Mouse (Mus musculus): ENCODE data around the gene Kras.

Gene Kras

DNA sequence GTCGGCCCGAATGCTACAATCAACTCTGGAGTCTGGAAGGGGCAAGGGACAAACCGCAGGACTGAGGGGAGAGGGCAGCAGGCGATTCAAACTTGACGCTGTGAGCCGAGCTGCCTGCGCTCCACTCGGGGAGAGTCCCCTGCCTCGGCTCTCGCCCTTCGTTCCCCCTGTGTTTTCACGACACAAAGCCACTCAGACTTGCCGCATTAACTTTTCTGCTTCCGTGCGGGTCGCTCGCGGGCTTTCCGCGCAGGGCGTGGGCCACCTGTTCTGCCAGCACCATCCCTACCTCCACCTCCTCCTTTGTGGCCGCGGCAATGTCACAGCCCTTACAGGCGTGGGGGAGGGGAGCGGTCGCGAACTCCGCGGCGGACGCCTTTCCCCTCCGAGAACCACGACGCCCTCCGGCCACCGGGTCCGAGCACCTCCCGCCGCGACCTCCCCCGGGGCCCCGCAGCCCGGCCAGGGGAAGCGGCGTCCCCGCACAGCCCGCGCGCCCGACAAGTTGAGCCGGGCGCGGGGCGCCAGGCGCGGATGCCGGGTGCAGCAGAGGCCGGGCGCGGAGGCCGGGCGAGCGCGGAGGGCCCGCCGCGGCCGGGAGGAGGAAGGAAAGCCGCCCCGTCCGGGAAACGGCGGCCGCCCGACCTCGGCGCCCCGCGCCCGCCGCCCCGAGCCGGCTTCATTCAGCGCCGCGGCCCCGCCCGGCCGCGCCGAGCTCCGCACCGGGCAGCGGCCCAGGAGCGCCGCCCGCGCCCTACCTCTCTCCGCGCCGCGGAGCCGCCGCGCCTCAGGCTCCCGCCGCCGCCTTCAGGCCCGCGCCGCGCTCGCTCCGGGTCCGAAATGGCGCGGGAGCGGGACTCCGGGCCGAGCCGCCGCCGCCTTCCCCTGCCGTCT lies 501 bp downstream of the Kras start:
- peak; percentile 25 to 45 for DNase-seq (ENCODE audit: low spot score in 2 of 2)

DNA sequence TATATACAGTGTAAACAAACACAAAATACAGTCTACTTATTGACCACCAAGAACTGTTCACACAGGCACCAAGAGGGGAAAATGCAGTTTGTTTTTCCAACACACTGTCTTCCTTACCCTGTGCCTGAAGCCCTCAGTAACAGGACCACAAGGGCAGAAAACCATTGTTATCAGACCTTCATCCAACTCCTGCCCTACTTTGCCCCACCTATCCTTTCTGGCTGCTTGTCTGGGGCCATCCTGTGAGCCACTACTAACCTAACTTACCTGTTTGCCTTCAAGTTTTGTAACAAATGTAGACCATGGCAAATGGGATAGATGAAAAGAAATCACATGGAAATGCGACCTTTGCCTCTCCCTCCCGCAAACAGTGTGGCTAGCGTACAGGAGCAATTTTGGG lies 2.2 kb downstream of the Kras start:
- no peak for DNase-seq (ENCODE audit: low spot score in 2 of 2)

DNA sequence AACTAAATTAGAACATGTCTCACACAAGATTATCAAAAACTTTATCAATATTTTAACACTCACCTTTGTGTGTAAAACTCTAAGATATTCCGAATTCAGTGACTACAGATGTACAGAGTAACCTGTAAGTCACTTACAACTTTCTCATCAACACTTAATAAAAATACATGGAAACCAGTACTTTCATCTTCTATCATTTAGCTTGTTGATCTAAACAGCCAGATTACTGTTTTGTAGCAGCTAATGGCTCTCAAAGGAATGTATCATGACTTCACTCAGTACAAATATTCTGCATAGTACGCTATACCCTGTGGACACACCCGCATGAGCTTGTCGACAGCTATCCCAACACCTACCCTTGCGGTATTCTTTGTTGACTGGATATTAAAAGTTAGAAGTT lies 3.2 kb downstream of the Kras start:
- no peak for DNase-seq (ENCODE audit: low spot score in 2 of 2)

DNA sequence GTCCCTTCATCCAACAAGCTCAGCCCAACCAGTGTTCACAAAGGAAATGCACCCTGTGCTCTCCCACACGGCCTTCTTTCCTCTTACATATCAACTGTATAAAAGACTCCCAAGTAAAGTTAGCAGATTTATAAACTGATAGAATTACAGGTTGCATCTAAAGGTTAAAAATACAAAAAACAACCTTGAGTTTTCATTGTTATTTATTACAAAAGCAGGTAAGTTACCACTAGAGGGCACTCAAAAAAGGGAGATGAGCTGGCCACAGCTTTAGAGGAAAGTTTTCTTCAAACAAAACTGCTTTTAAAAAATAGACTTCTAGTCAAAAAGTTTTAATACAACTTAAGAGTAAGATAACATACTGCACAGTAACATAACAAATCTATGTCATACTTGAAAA lies 7.5 kb downstream of the Kras start:
- DNase-seq (ENCODE audit: low spot score in 2 of 2), result no peak

DNA sequence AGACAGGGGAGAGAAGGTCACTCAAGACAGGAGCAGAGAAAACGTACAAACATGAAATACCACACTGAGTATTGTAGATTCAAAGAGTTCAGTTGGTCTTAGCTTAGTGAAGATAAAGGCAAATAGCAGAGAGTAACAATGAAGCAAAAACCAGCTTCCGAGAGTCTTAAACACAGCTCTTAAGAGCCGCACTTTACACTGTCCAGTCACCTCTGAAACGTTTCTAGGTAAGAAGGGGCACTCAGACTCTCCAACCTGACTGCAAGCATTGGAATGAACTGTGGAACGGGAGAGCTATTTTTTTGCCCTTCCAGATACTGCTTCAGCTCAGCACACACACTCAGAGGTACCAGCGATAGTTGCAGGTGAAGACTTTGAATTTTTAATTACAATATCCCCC lies 9.8 kb downstream of the Kras start:
- DNase-seq (ENCODE audit: low spot score in 2 of 2), result no peak

DNA sequence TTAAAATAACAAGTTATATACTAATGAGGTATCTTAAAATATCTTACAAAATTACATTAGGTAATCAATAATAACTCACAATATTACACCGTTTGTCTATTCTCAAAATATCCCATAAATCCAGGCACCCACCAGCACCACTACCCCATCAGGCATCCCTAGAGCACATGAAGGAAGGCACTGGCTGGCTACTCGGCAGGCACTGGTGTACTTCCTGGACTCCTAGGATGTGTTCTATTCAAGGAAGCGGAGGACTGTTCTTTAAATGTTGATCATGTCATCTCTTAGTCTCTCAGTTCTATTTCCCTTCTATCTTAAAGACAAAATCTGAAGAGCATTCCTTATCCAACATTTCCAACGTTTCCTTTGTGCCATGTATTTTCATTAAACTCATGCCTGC lies 12.9 kb downstream of the Kras start:
- DNase-seq (ENCODE audit: low spot score in 2 of 2), result no peak

DNA sequence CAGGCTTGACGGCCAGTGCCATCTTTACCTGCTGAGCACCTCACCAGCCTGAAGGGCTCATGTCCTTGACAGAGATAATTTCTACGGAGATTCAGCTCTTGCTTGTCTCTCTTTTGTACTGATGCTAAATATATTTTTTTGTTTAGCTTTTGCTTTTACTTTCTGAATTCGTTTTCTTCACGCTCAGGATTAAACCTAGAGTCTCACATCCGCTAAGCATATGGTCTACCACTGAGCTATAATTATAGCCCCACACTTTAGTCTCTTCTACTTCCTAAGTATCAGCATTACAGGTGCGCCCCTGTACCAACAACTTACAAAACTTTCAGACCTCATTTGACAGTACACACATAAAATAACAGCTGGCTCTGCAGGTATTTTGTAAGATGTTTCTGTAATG lies 14.7 kb downstream of the Kras start:
- no peak for DNase-seq (ENCODE audit: low spot score in 2 of 2)

DNA sequence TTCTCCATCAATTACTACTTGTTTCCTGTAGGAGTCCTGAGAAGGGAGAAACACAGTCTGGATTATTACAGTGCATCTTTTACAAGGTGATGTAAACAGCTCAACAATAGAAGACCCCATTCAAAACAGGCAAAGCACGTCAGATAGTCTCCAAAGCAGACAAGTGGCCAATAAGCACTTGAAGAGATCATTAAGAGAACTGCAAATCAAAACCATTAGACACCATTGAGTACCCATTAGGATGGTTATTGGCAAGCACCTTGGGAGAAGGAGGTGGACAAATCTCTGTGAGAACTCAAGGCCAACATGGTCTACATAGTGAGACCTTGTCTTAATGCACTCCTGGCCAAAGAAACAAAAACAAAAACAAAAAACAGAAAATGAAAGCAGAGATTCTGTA lies 15.6 kb downstream of the Kras start:
- no peak for DNase-seq (ENCODE audit: low spot score in 2 of 2)

DNA sequence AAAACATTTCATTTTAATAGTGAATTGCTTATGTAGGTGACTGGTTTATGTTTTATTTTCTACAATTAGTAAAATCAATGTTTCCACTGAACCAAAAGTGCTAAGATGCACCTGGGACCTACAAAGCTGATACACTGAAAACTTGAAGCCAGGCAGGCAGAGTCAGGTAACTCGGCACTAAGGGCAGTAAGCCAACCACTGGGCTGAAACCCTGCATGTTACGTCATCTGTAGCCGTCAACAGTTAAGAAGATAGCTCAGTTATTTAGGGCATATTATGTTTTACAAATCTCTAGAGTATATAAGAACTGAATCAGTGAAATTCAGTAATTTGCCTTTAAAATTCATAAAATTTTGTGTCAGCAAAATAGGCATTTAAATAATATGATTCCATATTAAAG lies 23.7 kb downstream of the Kras start:
- no peak for DNase-seq (ENCODE audit: low spot score in 2 of 2)

DNA sequence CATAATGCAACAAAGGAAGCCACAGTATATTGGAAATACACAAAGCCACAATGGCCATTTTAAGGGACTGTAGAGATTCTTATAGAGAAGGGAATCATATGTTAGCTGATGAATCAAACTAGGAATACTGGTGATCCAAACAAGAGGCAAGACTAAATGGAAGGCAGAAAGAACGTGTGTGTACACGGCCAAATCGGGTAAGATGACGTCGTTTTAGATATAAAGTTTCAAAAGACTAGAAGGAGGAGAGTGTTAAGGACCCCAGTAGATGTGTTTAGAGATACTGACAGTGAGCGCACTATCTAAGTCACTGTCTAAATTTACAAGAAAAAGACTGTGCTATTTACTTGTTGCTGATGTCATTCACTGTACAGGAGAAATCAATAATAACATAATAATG lies 25.8 kb downstream of the Kras start:
- DNase-seq (ENCODE audit: low spot score in 2 of 2), result no peak

DNA sequence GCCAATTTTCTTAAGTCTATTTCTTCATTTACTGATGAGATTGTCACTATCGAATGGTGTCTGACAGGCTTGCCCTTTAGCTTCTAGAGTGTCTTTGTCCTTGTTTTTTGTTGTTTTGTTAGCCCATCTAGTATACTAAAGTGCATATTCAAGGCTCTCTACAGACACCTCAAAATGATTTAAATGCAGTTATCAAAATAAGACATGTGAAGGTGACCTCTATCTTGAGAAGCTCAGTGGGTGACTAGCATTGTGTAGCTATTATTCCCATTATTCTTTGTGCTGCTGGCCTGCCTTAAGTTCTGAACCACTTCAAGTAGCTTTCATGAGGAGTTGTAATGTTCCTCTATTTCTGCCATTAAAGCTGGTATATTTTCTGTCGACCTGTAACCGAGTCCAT lies 34.2 kb downstream of the Kras start:
- no peak for DNase-seq (ENCODE audit: low spot score in 2 of 2)

DNA sequence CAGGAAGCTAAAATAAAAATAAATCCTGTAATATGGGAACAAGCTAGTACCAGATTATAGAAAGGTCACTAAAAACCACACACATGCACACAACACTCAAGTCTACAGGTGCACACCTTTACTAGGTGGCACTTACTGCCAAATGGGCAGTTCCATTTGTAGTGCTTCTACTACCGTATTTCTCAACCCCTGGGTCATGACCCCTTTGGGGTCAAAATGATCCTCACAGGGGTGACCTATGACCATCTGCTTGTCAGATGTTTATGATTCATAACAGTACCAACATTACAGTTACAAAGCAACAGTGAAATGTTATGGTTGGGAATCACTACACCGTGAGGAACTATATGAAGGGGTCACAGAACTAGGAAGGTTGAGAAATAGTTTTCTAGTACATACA lies 36.1 kb downstream of the Kras start:
- no peak for DNase-seq (ENCODE audit: low spot score in 2 of 2)

DNA sequence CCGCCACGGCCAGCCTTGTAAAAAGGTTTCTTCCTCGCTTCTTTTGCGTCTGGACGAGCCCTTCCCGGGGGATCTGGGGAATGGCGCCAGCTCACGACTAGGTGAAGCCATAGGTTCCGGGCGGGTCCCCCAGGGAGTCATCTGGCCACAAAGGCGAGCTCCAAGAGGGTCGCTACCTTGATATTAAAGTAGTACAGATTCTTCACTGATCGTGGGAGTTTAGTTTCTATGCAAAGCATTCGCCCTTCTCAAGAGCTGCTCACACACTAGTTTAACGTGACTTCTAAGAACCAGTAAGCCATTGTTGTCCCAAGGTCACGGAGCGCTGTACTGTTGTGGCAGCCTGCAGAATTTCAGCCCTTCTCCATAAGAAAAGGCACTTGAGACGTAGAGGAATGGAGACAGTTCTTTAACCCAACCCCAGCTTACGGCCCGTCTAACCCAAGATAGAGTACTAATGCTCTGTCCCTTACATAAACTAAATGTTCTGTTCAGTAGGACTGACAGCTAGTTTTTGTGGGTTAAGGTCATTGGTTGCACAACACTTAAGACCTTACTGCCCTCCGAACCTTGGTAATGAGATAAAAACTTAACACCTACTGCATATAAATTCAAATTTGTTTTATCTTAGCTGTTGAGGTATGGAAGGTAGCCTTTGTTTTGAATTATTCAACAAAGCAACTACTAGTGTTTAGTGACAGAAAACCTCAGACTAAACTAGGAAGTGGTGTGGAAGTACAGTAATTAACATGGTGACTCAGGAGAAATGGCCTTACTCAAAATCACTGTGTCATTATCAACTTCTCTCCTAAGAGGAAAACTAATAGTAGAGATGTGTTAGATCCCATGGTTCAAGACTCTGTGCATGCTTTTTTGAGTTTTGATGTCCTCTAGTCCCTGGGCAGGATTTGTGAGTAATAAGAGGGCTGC lies 38.4 kb downstream of the Kras start:
- no peak for DNase-seq (ENCODE audit: low spot score in 2 of 2)

DNA sequence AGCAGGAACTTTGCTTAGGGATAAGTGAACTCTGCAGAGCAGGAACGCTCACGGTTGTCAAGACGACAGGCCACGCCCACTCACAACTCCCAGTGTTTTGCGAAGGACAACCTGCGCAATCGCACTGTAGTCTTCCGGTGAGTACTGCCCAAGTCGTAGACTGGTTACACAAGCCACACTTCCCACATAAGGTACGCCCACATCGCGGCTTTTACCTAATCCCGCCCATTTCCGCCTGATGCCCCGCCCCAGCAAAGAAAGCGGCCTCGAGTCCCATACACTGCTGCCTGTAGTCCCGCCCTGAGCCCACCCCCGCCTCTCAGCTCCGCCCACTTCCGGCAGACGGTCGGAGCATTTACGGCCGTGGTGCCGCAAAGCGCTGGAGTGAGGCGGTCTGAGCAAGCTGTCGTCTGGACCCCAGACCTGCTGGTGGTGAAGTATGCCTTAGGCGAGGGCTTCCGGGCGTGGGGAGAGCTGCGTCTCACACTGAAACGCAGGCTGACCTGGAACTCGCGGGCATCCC lies 39.2 kb downstream of the Kras start, which contains the start of the genes Casc1 and Etfrf1:
TSS of gene Casc1 (minus strand) at position 190 of the 523 bp plus-strand sequence.
TSS of gene Etfrf1 (plus strand) at position 319 of the 523 bp plus-strand sequence.
- peak; percentile 97 to 99 for DNase-seq (ENCODE audit: low spot score in 2 of 2)

DNA sequence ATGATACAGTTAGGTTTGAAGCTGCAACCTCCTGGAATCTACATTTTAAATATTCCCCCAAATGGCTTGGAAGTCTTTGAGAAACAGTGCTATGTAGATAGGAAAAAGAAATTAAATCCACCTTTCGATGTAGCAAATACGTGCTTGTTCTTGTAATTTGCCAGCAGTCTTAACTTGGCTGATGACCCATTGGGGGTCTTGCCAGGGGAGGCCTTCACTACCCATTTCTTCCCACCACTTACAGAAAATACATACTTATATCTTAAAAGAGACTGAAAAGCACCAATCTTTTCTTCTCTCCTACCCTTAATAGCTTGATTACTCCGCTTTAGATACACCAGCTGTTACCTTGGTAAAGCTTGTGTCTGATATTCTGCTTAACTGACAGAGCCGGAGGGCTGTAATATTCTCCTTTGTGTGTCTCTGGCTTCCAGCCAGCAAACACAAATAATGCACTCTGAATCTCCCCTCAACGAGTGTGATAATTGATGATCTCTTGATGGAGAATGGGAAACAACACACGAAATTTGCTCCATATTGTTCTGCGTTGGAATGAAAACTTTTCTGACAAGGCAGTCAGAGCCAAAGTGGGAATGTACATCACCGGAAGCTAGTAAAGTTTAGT lies 39.9 kb downstream of the Kras start:
- no peak for DNase-seq (ENCODE audit: low spot score in 2 of 2)

DNA sequence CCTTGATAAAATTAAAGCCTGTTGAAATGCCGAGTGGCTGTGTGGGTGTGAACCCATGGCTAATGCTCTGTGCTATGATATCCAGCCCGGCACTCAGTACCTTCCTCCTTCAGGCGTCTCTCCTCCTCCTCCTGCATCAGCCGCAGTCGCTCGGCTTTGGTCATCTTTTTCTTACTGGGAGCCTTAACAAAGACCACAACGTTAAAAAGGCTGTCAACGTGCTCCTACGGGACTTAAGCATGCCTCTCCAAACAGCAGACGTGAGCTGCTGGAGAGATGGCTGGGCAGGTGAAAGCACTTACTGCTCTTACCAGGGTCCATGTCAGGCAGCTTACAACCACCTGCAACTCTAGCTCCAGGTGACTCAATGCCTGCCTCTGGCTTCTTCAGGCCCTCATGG lies 44.9 kb downstream of the Kras start:
- no peak for DNase-seq (ENCODE audit: low spot score in 2 of 2)

DNA sequence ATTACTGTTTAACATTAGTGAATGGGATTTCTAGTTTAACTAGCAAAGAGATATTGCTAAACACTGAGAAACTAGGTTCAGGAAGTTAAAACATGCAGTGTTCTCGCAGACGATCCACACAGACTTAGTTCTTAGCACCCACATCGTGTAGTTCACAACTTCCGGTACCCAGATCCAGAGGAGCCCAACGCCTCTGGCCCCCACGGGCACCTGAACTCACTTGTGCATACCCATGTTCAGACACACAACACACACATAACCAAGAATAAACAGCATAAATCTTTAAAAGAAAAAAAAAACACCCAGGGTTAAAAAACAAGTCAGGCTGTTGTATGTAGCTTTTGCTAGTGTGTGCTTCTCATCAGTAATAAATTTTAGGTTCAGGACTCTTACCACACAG lies 45.6 kb downstream of the Kras start:
- no peak for DNase-seq (ENCODE audit: low spot score in 2 of 2)

DNA sequence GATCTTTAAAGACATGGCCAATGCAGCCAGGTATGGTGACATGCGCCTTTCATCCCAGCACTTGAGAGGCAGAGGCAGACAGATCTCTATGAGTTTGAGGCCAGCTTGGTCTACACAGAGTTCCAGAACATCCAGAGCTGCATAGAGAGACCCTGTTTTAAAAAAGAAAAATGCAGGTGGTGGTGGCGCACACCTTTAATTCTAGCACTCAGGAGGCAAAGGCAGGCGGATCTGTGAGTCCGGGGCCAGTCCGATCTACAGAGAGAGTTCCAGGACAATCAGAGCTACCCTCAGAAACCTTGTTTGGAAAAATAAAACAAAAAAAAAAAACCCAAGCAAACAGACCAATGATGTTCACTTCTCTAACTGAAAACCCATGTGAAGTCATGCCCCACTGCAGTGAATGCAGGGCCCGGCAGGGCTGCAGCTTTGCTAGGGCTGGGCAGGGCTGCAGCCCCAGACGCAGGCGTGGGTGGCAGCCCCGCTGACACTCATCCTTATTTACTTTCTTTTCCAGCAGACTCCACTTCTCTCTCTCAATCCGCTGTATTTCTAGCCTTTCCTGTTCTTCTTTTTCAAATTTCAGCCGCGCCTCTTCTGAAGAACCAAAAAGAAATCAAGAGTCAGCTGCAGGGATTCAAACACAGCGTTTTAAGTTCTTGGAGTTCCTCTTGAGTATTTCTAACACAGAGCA lies 47.5 kb downstream of the Kras start:
- DNase-seq (ENCODE audit: low spot score in 2 of 2), result no peak

DNA sequence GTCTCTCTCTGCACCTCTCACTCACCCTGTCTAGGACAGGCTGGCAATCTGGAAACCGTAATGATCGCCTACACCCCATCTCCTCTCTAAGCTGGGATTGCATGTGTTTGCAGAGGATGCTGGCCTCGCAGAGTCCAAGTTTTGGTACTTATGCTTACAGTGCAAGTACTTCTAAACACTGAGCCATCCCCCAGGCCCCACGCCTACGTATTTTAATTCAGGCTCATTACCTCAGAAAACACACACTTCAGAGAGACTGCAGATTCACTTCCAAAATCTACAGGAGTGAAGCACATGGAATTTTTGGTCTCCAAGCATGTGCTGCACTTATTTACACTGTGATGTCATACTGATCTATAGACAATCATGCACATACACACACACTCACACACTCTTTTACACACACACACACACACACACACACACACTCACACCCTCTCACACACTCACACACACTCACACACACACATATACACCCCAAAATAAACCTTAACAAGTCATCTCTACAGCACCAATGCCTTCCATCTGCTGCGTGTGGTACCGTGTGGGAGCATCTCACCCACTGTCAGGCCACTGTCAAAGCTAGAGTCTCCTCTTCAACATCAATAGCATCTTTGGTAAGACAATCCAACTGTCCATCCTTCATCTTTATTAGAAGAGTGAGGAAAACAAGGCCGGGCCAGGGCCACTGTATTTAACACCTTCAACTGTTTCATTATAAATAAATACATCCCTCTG lies 51.9 kb downstream of the Kras start:
- DNase-seq (ENCODE audit: low spot score in 2 of 2), result peak in 1 of 2 experiments; percentile 49

DNA sequence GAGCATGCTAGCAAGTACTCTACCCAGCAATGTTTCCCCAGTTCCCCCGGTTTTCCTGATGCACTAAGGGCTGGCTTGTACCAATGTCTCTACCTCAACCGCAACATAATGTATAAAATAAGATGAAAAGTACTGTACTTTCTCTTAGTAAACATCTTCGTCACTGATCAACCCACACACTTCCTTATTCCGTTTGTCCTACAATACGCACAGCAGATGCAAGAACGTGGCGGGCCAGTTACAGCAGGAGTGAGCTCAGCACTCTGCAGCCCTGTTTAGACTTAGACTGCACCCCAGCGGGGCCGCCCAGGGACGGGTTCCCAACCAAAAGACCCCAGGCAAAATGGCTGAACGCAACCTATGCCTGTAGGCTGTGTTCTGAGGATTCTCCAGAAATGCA lies 56.6 kb downstream of the Kras start:
- DNase-seq (ENCODE audit: low spot score in 2 of 2), result no peak

DNA sequence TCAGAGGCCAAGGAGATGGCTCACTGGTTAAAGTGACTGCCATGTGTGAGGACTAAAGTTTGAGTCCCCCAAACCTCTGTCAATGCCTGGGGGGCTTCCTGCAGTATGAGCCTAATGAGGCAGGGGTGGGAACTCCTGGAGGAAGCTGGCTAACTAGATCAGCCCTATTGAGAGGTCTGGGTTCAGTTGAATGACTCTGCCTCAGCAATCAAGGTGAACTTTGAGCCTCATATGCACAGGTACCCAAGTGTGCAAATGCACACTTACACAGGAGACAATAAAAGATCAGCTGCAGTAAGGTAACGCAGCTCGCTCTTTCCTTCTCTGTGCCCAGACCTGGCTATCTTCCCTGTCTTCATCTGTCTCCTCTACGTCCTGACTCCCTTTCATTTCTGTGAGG lies 57.0 kb downstream of the Kras start:
- no peak for DNase-seq (ENCODE audit: low spot score in 2 of 2)

All from frontal cortex, postnatal 36 days (tissue).